Mouse (Mus musculus) erythroblast, embryonic 14.5 days (primary cell): Measurements from ENCODE around the gene Rab10.

Experiments
- GATA1 ChIP-seq: IDR thresholded peaks from 2 replicates; pipeline ENCODE4 v1.6.1; 2012; ENCODE audit warnings: low read length, inconsistent platforms, mixed read lengths
- TAL1 ChIP-seq: IDR thresholded peaks from 3 replicates; pipeline ENCODE4 v1.6.1; 2012; ENCODE audit warnings: low read length, inconsistent platforms, mixed read lengths

- TF ChIP-seq GATA1 = no peak
- TF ChIP-seq TAL1 = no peak
Measured at GRCm38 (mm10) chr12:3282954-3283353, 26.8 kb downstream of the Rab10 start.
